Mouse (Mus musculus) hindbrain, embryonic 15.5 days (tissue): ENCODE data around the gene Adamtsl1. TPM values are rescaled to one million over a fixed set of nuclear protein-coding genes. Genes with fewer than 3 reads are reported as not detected.

Experiments used
- ATAC-seq: fragments of 200-750 bp; cut with Nextera tagmentation; 2 replicates; pipeline ENCODE4 v1.8.0; 2017; ENCODE audit warnings: low read depth, moderate number of reproducible peaks, moderate TSS enrichment; ENCODE audit not compliant: low FRiP score
- H3K27ac ChIP-seq: fragments of 300-500 bp; sonication (generic); replicated peaks from 2 replicates; pipeline ENCODE4 v1.5.1; 2015; ENCODE audit warnings: mild to moderate bottlenecking, inconsistent platforms
- H3K27me3 ChIP-seq: fragments of 300-500 bp; sonication (generic); 2 replicates; pipeline ENCODE4 v1.6.1; 2015; ENCODE audit warnings: control low read depth, inconsistent platforms
- H3K36me3 ChIP-seq: fragments of 300-500 bp; sonication (generic); 2 replicates; pipeline ENCODE4 v1.6.1; 2015; ENCODE audit warnings: control low read depth, inconsistent platforms
- H3K4me1 ChIP-seq: fragments of 300-500 bp; sonication (generic); replicated peaks from 2 replicates; pipeline ENCODE4 v1.6.1; 2015; ENCODE audit warnings: control low read depth, inconsistent platforms
- H3K4me2 ChIP-seq: fragments of 300-500 bp; sonication (generic); 2 replicates; pipeline ENCODE4 v1.6.1; 2015; ENCODE audit warnings: moderate library complexity, mild to moderate bottlenecking, inconsistent platforms
- H3K4me3 ChIP-seq: fragments of 300-500 bp; sonication (generic); 2 replicates; pipeline ENCODE4 v1.5.1; 2015; ENCODE audit warnings: mild to moderate bottlenecking, inconsistent platforms
- H3K9ac ChIP-seq: fragments of 300-500 bp; sonication (generic); 2 replicates; pipeline ENCODE4 v1.6.1; 2015; ENCODE audit warnings: inconsistent platforms
- H3K9me3 ChIP-seq: fragments of 300-500 bp; sonication (generic); 2 replicates; pipeline ENCODE4 v1.6.1; 2016; ENCODE audit warnings: control low read depth, inconsistent platforms
- WGBS: fragments of 180-500 bp; shearing (Covaris S2); methylation state at CpG from one replicate; pipeline ENCODE4 v1.1.7; 2015; 5-methylcytosine and 5-hydroxymethylcytosine counted together
- polyA plus RNA-seq: library from polyadenylated mRNA; unstranded; fragments of >200 nt; fragmentation: Nextera tagmentation; extraction: Ambion mirVana; gene quantifications from 2 replicates; pipeline ENCODE4 v1.2.1, GENCODE M21; 2015

Adamtsl1 gene
- polyA plus RNA-seq, 1 experiment from 2014 or later, result 11.8 TPM

DNA sequence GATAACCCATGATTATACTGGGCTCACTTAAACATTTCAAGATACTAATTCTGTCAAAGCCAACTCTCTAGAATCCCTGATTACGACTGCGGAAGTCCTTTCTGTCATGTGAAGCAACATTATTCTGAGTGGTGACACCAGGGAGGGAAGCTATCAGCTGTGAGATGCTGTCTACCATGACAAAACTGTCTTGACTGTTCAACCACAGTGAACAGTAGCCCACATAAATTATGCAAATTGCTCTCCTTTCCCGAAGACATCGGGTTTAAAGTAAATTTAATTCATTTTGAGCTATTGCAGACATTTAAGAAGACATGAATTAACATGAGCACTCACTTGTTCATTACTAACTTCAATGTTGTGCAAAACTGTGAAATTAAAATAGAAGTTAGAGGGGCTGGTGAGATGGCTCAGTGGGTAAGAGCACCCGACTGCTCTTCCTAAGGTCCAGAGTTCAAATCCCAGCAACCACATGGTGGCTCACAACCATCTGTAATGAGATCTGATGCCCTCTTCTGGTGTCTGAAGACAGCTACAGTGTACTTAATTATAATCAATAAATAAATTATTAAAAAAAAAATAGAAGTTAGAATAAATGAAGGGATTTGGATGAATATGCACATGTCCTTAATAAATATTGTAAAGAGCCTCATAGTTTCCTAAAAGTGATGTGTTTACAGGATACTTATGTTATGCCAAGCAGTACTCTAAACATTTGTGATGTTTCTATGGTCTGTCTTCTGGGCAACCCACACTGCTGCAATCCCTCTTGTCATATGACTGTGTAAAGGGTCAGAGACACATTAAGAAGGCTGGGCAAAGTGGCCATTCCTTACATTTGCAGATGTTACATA is 249.4 kb downstream of the Adamtsl1 start:
- Histone ChIP-seq H3K27me3 (no peaks in the 10 kb centered on the region), H3K36me3 (no peaks in the 10 kb centered on the region), H3K4me3 (no peak overlapping the region), H3K4me2 (no peak overlapping the region), H3K9me3 (no peaks in the 10 kb centered on the region), H3K9ac (no peak overlapping the region), H3K4me1 (peaks cover 11% of the 10 kb centered on the region), H3K27ac (no peak overlapping the region)
- 57% methylated on average over 5 of the region's 5 CpGs for WGBS
- ATAC-seq, result peak; percentile 51; the same call in 1 of the 2 replicates

DNA sequence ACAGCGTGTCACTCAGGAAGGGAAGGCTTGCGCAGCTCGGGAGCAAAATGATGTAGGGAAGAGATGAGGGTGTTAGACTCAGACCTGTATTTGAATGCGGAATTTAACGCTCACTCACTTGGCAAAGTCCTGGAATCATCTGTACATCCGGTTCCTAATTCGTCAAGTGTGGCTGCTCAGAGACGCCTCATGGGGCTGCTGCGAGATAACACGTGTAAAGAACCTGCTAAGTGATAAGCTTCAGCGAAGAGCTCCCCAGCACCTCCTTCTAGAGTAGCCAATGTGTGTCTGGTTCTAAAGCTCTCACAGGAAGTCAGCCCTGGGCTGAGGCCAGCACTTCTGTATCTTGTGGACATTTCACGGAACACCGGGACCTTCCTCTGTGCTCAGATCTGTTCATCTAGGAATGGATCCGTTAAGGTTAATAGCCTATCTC is 250.1 kb downstream of the Adamtsl1 start:
- Histone ChIP-seq H3K9ac (no peak overlapping the region), H3K9me3 (no peaks in the 10 kb centered on the region), H3K4me2 (no peak overlapping the region), H3K27ac (no peak overlapping the region), H3K4me3 (no peak overlapping the region), H3K36me3 (no peaks in the 10 kb centered on the region), H3K4me1 (peaks cover 15% of the 10 kb centered on the region), H3K27me3 (no peaks in the 10 kb centered on the region)
- ATAC-seq, result no peak; the same call in 1 of the 2 replicates
- WGBS, result 86% methylated on average over 14 of the region's 14 CpGs

DNA sequence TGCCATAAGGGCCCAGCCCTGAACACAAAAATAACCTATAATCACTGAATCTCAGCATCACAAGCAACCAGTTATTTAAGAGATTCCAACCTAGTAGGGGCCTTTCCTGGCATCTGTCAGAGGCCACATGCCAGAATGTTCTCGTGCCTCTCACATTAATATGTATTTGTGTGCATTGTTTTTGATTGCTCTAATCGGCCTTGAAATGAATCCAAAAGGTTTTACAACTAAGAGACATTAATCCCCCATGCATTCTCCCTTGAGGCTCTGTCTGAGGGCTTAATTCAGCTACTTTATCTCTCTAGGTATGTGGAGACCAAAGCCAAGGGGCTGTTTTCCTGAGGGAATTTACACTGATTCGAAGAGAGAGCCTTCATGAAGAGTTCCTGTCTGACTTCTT is 250.5 kb downstream of the Adamtsl1 start:
- ATAC-seq, result no peak; the same call in 1 of the 2 replicates
- WGBS, result 43% methylated on average over 3 of the region's 3 CpGs
- no peak overlapping the region for H3K4me3 ChIP-seq
- H3K4me1 ChIP-seq, result peaks cover 16% of the 10 kb centered on the region
- no peak overlapping the region for H3K4me2 ChIP-seq
- no peaks in the 10 kb centered on the region for H3K36me3 ChIP-seq
- 0 out of 2 replicates have a peak, but pooled peaks cover 1% of the 10 kb centered on the region for H3K27me3 ChIP-seq
- no peaks in the 10 kb centered on the region for H3K9me3 ChIP-seq
- no peak overlapping the region for H3K9ac ChIP-seq
- no peak overlapping the region for H3K27ac ChIP-seq

DNA sequence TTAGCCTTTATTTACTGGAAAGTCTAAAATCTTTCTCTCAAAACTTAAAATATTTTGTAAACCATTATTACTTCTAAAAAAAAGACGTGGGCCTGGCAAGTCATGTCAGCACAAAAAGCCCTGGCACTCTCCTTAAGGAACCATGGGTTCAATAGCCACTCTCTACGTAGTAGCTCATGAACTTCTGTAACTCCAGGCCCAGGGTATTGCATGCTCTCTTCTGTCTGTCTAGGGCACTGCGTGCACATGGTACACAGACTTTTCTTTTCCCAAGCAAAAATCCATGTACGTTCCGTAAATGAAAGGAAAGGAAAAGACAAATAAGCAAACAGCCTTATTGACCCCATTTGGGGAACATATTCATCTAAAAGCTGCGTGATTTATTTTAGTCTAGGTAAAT is 253.7 kb downstream of the Adamtsl1 start:
- WGBS, result 74% methylated on average over 6 of the region's 6 CpGs
- peak overlapping the region; percentile 16 for H3K27ac ChIP-seq
- ATAC-seq, result no peak; the same call in 1 of the 2 replicates

DNA sequence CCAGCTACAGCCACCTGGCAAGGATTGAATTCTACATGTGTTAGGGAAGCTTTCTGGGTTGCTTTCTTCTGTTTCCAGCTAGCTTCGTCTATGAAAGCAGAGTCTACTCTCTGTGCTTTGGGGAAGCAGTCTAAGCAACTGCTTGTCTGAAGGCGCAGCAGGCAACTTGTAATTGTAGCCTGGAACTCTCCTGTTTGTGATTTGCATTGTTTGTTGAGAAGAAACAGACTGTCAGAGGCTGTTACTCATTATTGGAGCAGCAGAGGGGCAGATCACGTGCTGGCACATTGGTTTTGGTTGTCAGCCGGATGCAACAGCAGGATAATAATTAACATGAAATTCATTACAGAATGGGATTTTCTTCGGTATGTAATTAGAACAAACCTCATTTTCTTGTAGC is 254.1 kb downstream of the Adamtsl1 start:
- WGBS, result 17% methylated on average over 5 of the region's 5 CpGs
- H3K4me3 ChIP-seq, result no peak overlapping the region
- H3K27ac ChIP-seq, result peak overlapping the region; percentile 16
- H3K4me1 ChIP-seq, result peaks cover 16% of the 10 kb centered on the region
- ATAC-seq, result peak; percentile 76
- no peak overlapping the region; the same call in 1 of the 2 replicates for H3K4me2 ChIP-seq
- H3K9me3 ChIP-seq, result no peaks in the 10 kb centered on the region
- H3K9ac ChIP-seq, result no peak overlapping the region
- 0 out of 2 replicates have a peak, but pooled peaks cover 5% of the 10 kb centered on the region for H3K27me3 ChIP-seq
- peaks cover 3% of the 10 kb centered on the region; the same call in 1 of the 2 replicates for H3K36me3 ChIP-seq

More for the DNA sequence above, 253.7 kb downstream of the Adamtsl1 start:
- Histone ChIP-seq H3K36me3 (peaks cover 3% of the 10 kb centered on the region; the same call in 1 of the 2 replicates), H3K4me1 (peaks cover 16% of the 10 kb centered on the region), H3K4me3 (no peak overlapping the region), H3K4me2 (no peak overlapping the region), H3K9me3 (no peaks in the 10 kb centered on the region), H3K9ac (no peak overlapping the region), H3K27me3 (0 out of 2 replicates have a peak, but pooled peaks cover 5% of the 10 kb centered on the region)

DNA sequence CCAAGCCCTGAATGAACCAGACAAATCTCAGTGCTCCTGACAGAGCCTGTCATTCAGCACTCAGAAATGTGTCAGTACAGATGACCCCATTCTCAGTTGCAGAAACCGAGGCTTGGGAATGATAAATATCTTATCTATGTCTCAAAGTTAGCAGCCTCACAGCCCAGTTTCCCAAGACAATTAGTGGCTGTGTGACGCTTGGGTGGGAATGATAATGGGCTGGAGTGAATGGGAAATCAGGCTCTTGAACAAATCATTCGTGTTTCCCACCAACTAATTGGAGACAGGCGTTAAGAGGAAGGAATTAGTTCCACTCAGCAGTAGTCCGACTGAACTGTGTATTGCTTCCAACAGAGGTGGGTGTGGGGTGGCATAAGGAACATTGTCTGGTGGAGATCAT is 268.5 kb downstream of the Adamtsl1 start:
- ATAC-seq, result peak; percentile 69; the same call in 1 of the 2 replicates
- no peak overlapping the region for H3K9ac ChIP-seq
- no peak overlapping the region for H3K27ac ChIP-seq
- no peak overlapping the region for H3K4me3 ChIP-seq
- peaks cover 6% of the 10 kb centered on the region; the same call in 1 of the 2 replicates for H3K27me3 ChIP-seq
- 0 out of 2 replicates have a peak, but pooled peaks cover 7% of the 10 kb centered on the region for H3K4me1 ChIP-seq
- no peaks in the 10 kb centered on the region for H3K9me3 ChIP-seq
- WGBS, result 5% methylated on average over 5 of the region's 5 CpGs
- H3K36me3 ChIP-seq, result no peaks in the 10 kb centered on the region
- H3K4me2 ChIP-seq, result no peak overlapping the region

DNA sequence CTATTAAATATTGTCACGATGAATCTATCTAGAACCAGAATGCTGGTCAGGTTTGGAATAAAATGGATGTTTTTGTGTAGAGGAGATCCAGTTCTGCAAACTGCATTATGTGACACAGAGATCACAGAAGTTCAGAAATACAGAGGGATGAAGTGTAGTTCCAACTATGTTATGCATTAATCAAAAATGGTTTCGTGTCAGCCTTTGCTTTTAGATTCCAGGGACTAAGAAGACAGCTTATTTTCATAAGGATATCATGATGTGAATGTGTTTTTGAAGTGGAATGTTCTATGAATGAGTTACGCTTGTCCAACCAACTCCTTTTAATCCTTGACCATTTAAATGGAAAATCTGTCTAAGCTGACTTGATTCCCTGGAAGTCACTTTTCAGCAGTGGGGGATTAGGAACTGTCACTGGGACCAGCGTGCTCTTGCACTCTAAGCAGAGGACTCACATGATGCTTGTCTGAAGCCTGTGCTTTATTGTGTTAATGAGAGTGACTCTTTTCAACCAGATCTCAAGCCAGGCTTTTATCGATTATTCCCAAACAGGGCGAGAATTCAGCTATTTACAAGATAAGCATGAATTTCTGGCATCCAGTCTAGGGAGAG is 269.9 kb downstream of the Adamtsl1 start:
- WGBS, result 26% methylated on average over 6 of the region's 6 CpGs
- no peak overlapping the region for H3K4me2 ChIP-seq
- H3K9me3 ChIP-seq, result no peaks in the 10 kb centered on the region
- peaks cover 2% of the 10 kb centered on the region; the same call in 1 of the 2 replicates for H3K27me3 ChIP-seq
- H3K4me3 ChIP-seq, result no peak overlapping the region
- 0 out of 2 replicates have a peak, but pooled peaks cover 7% of the 10 kb centered on the region for H3K4me1 ChIP-seq
- 0 out of 2 replicates have a peak, but pooled peaks have one; percentile 27 for ATAC-seq
- H3K9ac ChIP-seq, result no peak overlapping the region
- no peaks in the 10 kb centered on the region for H3K36me3 ChIP-seq
- no peak overlapping the region for H3K27ac ChIP-seq

DNA sequence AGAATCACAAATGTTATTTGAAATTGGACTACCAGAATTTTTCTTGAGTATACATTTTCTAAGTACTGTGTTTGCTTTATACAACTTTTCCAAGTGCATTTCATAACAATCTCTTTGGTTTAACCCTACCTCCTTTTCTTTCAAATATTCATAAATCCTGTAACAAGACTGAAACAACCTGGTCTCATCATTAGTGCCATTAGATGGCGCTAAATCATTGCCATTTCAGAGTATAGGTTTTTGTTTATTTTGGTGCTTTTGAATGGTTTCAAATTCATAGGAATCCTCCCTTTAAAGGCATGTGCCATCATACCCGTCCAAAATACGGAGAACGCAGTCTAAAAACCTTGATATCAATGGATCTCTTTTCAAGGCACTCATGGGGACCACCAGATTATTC is 270.5 kb downstream of the Adamtsl1 start:
- Histone ChIP-seq H3K9ac (no peak overlapping the region), H3K4me1 (0 out of 2 replicates have a peak, but pooled peaks cover 7% of the 10 kb centered on the region), H3K36me3 (no peaks in the 10 kb centered on the region), H3K4me2 (no peak overlapping the region), H3K9me3 (no peaks in the 10 kb centered on the region), H3K27ac (no peak overlapping the region), H3K4me3 (no peak overlapping the region), H3K27me3 (no peaks in the 10 kb centered on the region)
- ATAC-seq, result no peak
- WGBS, result 46% methylated on average over 4 of the region's 4 CpGs

DNA sequence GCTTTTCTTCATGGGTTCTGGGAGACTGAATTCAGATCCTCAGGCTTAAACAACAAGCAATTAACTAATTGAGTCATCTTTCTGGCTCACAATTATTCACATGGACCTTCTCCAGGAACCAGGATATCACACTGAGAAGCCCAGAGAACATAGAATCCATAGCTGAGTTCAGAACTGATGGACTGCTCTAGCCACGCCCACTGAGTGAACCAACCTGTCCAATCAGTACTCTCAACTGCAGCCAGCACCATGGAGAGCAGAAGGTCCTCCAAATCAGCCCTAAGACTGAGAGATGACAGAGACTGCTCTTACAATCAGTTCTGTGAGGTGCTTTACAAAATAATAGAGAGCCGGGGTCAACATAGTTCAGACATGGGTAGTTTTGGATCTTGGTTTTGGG is 276.3 kb downstream of the Adamtsl1 start:
- Histone ChIP-seq H3K4me2 (no peak overlapping the region), H3K36me3 (no peaks in the 10 kb centered on the region), H3K27me3 (no peaks in the 10 kb centered on the region), H3K9ac (no peak overlapping the region), H3K9me3 (no peaks in the 10 kb centered on the region), H3K4me3 (no peak overlapping the region), H3K27ac (no peak overlapping the region), H3K4me1 (no peaks in the 10 kb centered on the region)
- ATAC-seq, result no peak
- WGBS, result 67% methylated on average over 2 of the region's 2 CpGs

DNA sequence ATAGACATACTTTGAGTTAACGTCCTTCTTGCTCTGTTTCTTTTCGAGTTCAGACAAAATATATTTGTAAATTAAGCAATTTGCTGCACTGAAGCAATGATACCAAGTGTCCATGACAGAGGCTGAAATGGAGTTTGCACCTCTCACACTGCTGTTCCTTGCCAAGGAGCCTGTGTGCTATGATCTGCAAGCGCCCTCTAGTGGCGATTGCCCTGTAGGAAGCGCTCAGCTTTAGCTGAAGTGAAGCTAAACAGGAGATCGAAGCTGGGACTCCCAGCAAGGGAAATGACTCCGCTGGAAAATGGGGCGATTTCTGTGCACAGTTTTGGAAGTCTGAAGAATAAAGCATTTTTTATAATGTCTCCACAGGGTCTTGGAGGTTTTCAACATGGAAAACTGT is 287.8 kb downstream of the Adamtsl1 start:
- Histone ChIP-seq H3K27ac (no peak overlapping the region), H3K36me3 (no peaks in the 10 kb centered on the region), H3K27me3 (no peaks in the 10 kb centered on the region), H3K4me2 (no peak overlapping the region), H3K9me3 (no peaks in the 10 kb centered on the region), H3K9ac (no peak overlapping the region), H3K4me3 (no peak overlapping the region), H3K4me1 (no peaks in the 10 kb centered on the region)
- WGBS, result 6% methylated on average over 8 of the region's 8 CpGs
- ATAC-seq, result peak; percentile 85; the same call in 1 of the 2 replicates

DNA sequence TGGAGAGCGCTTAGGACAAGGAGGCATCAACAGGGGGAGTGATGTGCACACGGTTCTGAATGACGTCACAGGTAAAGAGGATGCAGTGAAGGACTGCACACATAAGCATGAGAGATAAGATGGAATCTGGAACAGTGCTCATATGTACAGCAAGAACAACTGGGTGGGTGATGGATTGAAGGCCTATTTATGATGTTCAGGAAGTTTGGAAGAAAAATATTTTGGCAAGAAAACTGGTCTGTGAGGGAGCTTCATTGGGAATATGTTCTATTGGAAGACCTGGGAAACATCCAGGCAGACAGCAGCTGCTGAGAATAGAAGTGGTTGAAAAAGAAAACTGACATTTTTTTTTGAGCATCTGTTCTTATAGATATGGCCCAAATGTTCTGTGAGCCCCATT is 300.4 kb downstream of the Adamtsl1 start:
- Histone ChIP-seq H3K36me3 (no peaks in the 10 kb centered on the region), H3K9me3 (no peaks in the 10 kb centered on the region), H3K27ac (no peak overlapping the region), H3K4me2 (no peak overlapping the region), H3K27me3 (no peaks in the 10 kb centered on the region), H3K4me3 (no peak overlapping the region), H3K4me1 (no peaks in the 10 kb centered on the region), H3K9ac (no peak overlapping the region)
- WGBS, result 87% methylated on average over 3 of the region's 3 CpGs
- no peak for ATAC-seq

DNA sequence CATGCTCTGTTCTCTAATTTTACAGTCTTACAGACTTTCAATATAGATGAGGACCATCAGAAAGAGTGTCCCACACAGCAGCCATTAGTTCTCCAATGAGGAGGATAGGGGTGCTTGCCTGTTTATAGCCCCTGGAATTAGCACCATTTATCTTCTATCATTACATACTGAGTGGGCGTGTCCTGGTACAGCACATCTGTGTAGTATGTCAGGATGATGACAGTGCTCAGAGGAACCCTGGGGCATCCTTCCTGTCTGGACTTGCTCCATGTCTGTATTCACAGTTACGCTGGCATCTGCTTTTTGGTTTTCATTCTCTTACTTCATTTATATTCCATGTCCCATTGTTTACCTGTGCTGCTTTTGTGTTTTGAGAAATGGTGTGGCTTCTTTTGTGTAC is 304.5 kb downstream of the Adamtsl1 start:
- 54% methylated on average over 2 of the region's 2 CpGs for WGBS
- Histone ChIP-seq H3K27me3 (no peaks in the 10 kb centered on the region), H3K9ac (no peak overlapping the region), H3K4me2 (no peak overlapping the region), H3K4me3 (no peak overlapping the region), H3K27ac (no peak overlapping the region), H3K9me3 (no peaks in the 10 kb centered on the region), H3K36me3 (no peaks in the 10 kb centered on the region), H3K4me1 (no peaks in the 10 kb centered on the region)
- no peak for ATAC-seq
